Mouse (Mus musculus): ENCODE data around the gene Nacc1. TPM values are rescaled to one million over a fixed set of nuclear protein-coding genes. Genes with fewer than 3 reads are reported as not detected.

Gene Nacc1
- total and polyA plus RNA-seq, 2 experiments from 2014 or later, result 13.8 to 102 TPM

DNA sequence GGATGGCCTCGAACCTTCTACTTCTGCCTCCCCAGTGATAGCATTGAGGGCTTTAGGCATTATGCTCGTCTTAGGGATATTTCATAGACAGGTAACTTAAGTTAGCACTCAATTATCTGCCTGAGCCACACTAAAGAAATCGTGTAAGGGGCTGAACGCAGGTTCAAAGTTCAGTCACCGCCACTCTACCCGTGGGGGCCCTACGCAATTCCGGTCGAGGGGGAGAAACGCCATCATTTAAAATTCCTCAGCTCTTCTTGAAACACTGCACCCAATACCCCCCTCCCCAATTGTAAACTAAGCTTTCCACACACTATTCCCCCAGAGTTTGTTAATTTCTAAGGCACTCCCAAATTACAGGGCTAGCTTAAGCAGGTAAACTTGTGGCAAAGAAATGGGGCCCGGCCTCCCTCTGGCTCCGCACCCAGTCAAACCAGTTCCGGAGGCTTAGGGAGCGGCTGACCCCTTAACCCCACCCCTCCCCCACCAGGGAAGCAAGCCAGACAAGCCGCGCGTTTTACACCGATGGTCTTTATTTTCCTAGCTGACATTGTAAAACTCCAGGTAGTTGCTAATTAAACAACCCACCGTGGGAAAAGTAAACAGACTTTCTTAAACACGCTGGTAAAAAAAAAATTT lies 26.7 kb downstream of the Nacc1 start:
- Histone ChIP-seq H3K4me3 (ENCODE audit: low read depth, low read length) (peak overlapping the region; percentile 52), H3K4me1 (ENCODE audit: insufficient read depth, low read length) (peaks cover 8% of the 10 kb centered on the region; the same call in 1 of the 2 replicates), H3K9me3 (ENCODE audit: low read length) (no peaks in the 10 kb centered on the region), H3K27ac (ENCODE audit: low read depth, low read length) (no peak overlapping the region), H3K9ac (replicated peaks; ENCODE audit: low read length, poor library complexity, severe bottlenecking) (no peak overlapping the region), H3K4me2 (ENCODE audit: low read depth, low read length, poor library complexity, severe bottlenecking) (peak overlapping the region; percentile 73), H3K27me3 (ENCODE audit: insufficient read depth, low read length) (peaks cover 9% of the 10 kb centered on the region; the same call in 1 of the 2 replicates), H3K36me3 (ENCODE audit: insufficient read depth, low read length) (no peaks in the 10 kb centered on the region)
- 5% methylated on average over 20 of the region's 20 CpGs for WGBS
- DNase-seq (ENCODE audit: low spot score), result no peak
- no peak for TF ChIP-seq CTCF (IDR thresholded peaks at IDR 0.05)
- ATAC-seq (ENCODE audit: low FRiP score), result no peak

DNA sequence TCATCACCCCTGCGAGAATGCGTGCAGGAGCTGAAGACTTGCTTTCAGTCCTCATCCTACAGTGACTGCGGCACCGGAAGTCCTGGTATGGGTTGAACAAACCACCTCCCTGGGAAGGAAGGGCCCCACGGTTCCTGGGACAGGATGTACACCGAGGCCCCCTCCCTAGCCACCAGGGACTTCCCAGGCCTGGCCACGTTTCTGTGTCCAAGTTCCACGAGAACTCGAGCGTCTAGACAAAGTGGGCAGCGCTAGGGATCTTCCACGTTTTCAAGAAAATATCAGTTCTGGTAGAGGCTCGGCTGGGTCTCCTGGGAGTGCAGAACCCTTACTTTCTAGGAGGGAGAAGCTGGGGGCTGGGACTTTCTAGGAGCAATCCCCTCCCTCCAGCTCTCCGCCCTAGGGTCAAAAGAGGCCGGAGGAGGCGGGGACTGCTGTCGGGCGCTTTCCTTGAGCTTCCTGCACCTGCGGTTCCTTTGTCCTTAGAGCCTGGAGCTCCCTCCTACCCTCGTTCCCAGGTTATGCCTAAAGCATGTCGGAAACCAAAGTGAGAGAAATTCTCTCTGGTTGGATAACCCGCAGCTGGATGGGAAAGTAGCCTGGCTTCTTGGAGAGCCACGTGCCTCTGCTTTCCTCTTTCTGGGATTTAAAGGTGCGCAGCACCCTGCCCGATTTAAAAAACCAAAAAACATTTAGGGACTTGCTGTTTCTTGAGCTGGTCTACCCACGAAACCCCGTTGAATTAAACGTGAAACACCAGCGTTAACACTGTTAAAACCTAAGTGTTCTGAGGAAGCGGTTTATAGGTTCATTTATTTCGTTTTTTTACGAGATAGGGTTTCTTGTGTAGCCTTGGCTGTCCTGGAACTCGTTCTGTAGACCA lies 27.5 kb downstream of the Nacc1 start:
- Histone ChIP-seq H3K36me3 (ENCODE audit: insufficient read depth, low read length) (no peaks in the 10 kb centered on the region), H3K4me2 (ENCODE audit: low read depth, low read length, poor library complexity, severe bottlenecking) (peak overlapping the region; percentile 73), H3K27me3 (ENCODE audit: insufficient read depth, low read length) (peaks cover 9% of the 10 kb centered on the region; the same call in 1 of the 2 replicates), H3K9me3 (ENCODE audit: low read length) (no peaks in the 10 kb centered on the region), H3K9ac (replicated peaks; ENCODE audit: low read length, poor library complexity, severe bottlenecking) (no peak overlapping the region), H3K27ac (ENCODE audit: low read depth, low read length) (0 out of 2 replicates have a peak overlapping the region, but pooled peaks have one; percentile 18), H3K4me1 (ENCODE audit: insufficient read depth, low read length) (peaks cover 11% of the 10 kb centered on the region; the same call in 1 of the 2 replicates), H3K4me3 (ENCODE audit: low read depth, low read length) (peak overlapping the region; percentile 52)
- ATAC-seq (ENCODE audit: low FRiP score), result no peak
- peak; percentile 8 for DNase-seq (ENCODE audit: low spot score)
- no peak for TF ChIP-seq CTCF (IDR thresholded peaks at IDR 0.05)
- WGBS, result 9% methylated on average over 33 of the region's 33 CpGs

DNA sequence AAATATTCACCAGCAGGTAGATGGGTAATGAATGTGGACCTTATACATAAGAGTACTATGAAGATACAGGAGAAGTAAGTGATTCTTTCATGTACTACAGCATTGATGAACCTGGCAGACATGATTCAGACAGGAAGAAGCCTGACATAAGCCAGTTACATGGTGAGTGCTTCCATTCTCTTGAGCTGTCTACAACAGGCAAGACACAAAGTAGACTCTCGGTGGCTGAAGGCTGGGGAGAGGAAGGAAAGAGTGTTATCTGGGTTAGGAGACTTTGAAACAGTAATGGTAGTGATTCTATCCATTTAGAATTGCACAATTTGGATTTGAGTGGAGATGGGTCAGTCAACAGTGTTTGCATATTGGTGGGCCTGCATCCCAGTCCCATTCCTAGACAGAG lies 28.7 kb downstream of the Nacc1 start:
- Histone ChIP-seq H3K9me3 (ENCODE audit: low read length) (no peaks in the 10 kb centered on the region), H3K27ac (ENCODE audit: low read depth, low read length) (no peak overlapping the region), H3K36me3 (ENCODE audit: insufficient read depth, low read length) (no peaks in the 10 kb centered on the region), H3K4me1 (ENCODE audit: insufficient read depth, low read length) (peaks cover 11% of the 10 kb centered on the region; the same call in 1 of the 2 replicates), H3K9ac (replicated peaks; ENCODE audit: low read length, poor library complexity, severe bottlenecking) (no peak overlapping the region), H3K4me2 (ENCODE audit: low read depth, low read length, poor library complexity, severe bottlenecking) (no peak overlapping the region), H3K27me3 (ENCODE audit: insufficient read depth, low read length) (peaks cover 9% of the 10 kb centered on the region; the same call in 1 of the 2 replicates), H3K4me3 (ENCODE audit: low read depth, low read length) (no peak overlapping the region)
- 58% methylated on average over 1 of the region's 1 CpGs for WGBS
- ATAC-seq (ENCODE audit: low FRiP score) (no peak), DNase-seq (ENCODE audit: low spot score) (no peak)
- TF ChIP-seq CTCF (IDR thresholded peaks at IDR 0.05), result no peak

DNA sequence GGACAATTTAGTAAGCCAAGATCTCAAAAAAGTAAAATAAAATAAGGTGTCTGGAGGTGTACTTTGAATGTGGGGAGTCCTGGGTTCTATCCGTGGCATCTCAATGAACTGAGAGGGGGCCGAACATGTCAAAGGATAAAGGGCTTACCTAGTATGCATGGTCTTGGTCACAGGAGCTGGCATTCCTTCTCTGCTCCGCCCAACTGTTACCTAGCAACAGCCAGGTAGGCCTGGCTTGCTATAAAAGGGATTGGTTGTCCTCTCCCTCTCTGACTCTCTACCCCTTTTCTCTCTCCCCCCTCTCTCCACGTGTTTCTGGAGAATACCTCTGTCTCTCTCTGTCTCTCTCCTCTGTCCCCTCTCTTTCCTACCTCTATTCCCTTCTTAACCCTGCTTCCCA lies 30.0 kb downstream of the Nacc1 start:
- no peak overlapping the region for H3K9ac ChIP-seq (replicated peaks; ENCODE audit: low read length, poor library complexity, severe bottlenecking)
- no peak overlapping the region for H3K4me2 ChIP-seq (ENCODE audit: low read depth, low read length, poor library complexity, severe bottlenecking)
- H3K4me1 ChIP-seq (ENCODE audit: insufficient read depth, low read length), result peaks cover 11% of the 10 kb centered on the region; the same call in 1 of the 2 replicates
- no peak for TF ChIP-seq CTCF (IDR thresholded peaks at IDR 0.05)
- no peak for ATAC-seq (ENCODE audit: low FRiP score)
- H3K27ac ChIP-seq (ENCODE audit: low read depth, low read length), result no peak overlapping the region
- peaks cover 9% of the 10 kb centered on the region; the same call in 1 of the 2 replicates for H3K27me3 ChIP-seq (ENCODE audit: insufficient read depth, low read length)
- 41% methylated on average over 4 of the region's 4 CpGs for WGBS
- no peaks in the 10 kb centered on the region for H3K9me3 ChIP-seq (ENCODE audit: low read length)
- no peak for DNase-seq (ENCODE audit: low spot score)
- H3K36me3 ChIP-seq (ENCODE audit: insufficient read depth, low read length), result no peaks in the 10 kb centered on the region
- no peak overlapping the region for H3K4me3 ChIP-seq (ENCODE audit: low read depth, low read length)

DNA sequence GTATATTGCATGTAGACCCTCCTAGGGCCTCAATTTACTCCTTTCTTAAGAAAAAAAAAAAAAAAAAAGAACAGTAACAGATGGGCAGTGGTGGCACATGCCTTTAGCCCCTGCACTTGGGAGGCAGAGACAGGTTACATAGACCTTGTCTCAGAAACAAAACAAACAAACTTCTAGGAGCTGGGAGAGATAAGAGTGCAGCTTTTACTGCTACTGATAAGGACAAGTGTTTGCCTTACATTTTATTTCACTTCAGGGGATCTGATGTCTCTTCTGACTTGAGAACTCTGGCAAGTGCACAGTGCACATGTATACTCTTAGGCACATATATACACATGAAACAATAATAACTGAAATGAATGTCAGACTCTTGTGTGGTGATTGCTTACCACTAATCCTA lies 30.5 kb downstream of the Nacc1 start:
- Histone ChIP-seq H3K4me3 (ENCODE audit: low read depth, low read length) (no peak overlapping the region), H3K9me3 (ENCODE audit: low read length) (no peaks in the 10 kb centered on the region), H3K27me3 (ENCODE audit: insufficient read depth, low read length) (peaks cover 9% of the 10 kb centered on the region; the same call in 1 of the 2 replicates), H3K4me1 (ENCODE audit: insufficient read depth, low read length) (peaks cover 11% of the 10 kb centered on the region; the same call in 1 of the 2 replicates), H3K27ac (ENCODE audit: low read depth, low read length) (no peak overlapping the region), H3K36me3 (ENCODE audit: insufficient read depth, low read length) (no peaks in the 10 kb centered on the region), H3K4me2 (ENCODE audit: low read depth, low read length, poor library complexity, severe bottlenecking) (no peak overlapping the region), H3K9ac (replicated peaks; ENCODE audit: low read length, poor library complexity, severe bottlenecking) (no peak overlapping the region)
- no peak for TF ChIP-seq CTCF (IDR thresholded peaks at IDR 0.05)
- no peak for DNase-seq (ENCODE audit: low spot score)
- no peak for ATAC-seq (ENCODE audit: low FRiP score)

Data from midbrain, postnatal 0 days (tissue).